Mouse (Mus musculus): ENCODE measurements around the gene Mrm2. TPM values are rescaled to one million over a fixed set of nuclear protein-coding genes. Genes with fewer than 3 reads are reported as not detected.

Mrm2 gene
- total RNA-seq, 1 experiment from 2014 or later: 12.0 TPM

- ATAC-seq (replicated peaks; ENCODE audit: low read depth, poor library complexity, severe bottlenecking): no peak
Observed at GRCm38 (mm10) chr5:140282376-140282775, 49.3 kb downstream of the Mrm2 start.

- ATAC-seq (replicated peaks; ENCODE audit: low read depth, poor library complexity, severe bottlenecking): no peak
Observed at GRCm38 (mm10) chr5:140280205-140280604, 51.5 kb downstream of the Mrm2 start.

Other genes with a start within 250 kb of the Mrm2 start
- gene Mad1l1, start 10.3 kb downstream of the Mrm2 start, total RNA-seq (2017): 54.5 and 60.1 TPM in 2 replicates
- 32.2 and 40.0 TPM in 2 replicates for gene Nudt1, start 10.2 kb downstream of the Mrm2 start, total RNA-seq (2017)
- 3.9 and 5.5 TPM in 2 replicates for gene Snx8, start 57.4 kb upstream of the Mrm2 start, total RNA-seq (2017)
- gene Eif3b, start 87.4 kb upstream of the Mrm2 start, total RNA-seq (2017): 212 and 281 TPM in 2 replicates
- not detected in 2 replicates for gene Gm4869, start 113.7 kb upstream of the Mrm2 start, total RNA-seq (2017)
- gene Chst12, start 173.7 kb upstream of the Mrm2 start, total RNA-seq (2017): 10.1 and 15.3 TPM in 2 replicates
- gene Grifin, start 233.2 kb upstream of the Mrm2 start, total RNA-seq (2017): not detected in 2 replicates